Mouse (Mus musculus): ENCODE results near the gene Rabgef1.

DNA sequence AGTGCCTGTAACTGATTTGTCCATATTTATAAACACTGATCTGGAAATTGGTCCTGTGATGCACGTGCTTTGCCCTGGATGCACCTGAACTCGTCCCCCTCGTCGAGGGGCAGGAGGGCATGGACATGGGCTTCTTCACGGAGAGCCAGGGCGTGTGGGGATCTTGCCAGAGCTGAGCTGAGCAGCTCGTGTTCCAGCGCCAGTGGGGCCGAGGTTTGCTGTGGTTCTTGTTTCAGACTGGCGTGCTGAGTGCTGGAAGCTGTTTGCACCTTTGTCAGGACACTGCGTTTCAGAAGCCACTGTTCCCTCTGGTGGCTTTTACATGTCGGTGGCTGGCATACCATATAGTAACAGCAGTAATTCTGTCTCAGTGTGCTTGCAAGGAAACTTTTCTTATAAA lies 69.8 kb downstream of the Rabgef1 start:
- TF ChIP-seq USF1 (IDR thresholded peaks at IDR 0.05; ENCODE audit: low read depth, low read length), result no peak
- TF ChIP-seq ELF1 (IDR thresholded peaks at IDR 0.05; ENCODE audit: low read depth, low read length), result no peak
- no peak for TF ChIP-seq HCFC1 (IDR thresholded peaks at IDR 0.05; ENCODE audit: low read depth, low read length)
- TF ChIP-seq ZC3H11A (IDR thresholded peaks at IDR 0.05; ENCODE audit: low read depth, low read length), result no peak
- TF ChIP-seq TCF12 (IDR thresholded peaks at IDR 0.05; ENCODE audit: low read depth, low read length), result no peak
- TF ChIP-seq MEF2A (IDR thresholded peaks at IDR 0.05; ENCODE audit: borderline replicate concordance, low read depth, low read length), result no peak
